Mouse (Mus musculus) fibroblast of lung, adult 2 months (primary cell): Measurements from ENCODE around the gene Olfr292.

Experiments used
- DNase-seq: peaks from one replicate; pipeline ENCODE4 v3.0.0-alpha.2; 2011; ENCODE audit warnings: low read depth

The Olfr292 gene

DNA sequence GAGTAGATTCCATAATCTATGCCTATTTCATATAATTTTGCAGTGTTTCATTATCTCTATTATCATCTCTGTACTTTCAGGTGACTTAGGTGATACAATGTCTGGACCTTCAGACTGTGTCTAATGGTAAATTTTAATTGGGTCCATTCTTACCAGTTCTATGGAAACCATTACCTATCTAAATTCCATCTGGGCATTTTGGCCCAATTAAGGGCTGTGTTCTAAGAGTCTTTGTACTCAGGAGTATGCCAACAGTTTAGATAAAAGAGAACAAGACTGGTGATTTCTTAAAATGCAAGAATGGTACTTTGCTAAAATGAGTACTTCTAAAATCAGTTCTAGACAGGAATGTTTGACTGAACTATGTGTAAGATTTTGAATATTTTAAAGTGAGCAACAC, at the start of gene Olfr292:
TSS of gene Olfr292 (plus strand) at position 301 of the 400 bp plus-strand sequence.
- no peak for DNase-seq

DNA sequence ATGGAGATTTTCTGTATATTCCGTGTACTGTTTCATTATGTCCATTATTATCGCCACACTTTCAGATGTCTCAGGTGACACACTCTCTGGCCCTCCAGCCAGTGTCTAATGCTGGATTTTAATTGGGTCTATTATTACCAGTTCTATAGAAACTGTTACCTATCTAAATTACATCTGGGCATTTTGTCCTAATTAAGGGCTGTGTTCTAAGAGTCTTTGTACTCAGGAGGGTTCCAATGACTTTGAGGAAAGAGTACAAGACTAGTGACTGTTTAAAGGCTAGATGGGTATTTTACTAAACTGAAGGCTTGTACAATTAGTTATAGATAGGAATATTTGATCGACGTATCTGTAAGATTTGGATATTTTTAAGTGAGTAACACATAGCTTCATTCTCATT, 39.4 kb upstream of the Olfr292 start, which contains the start of gene Olfr293:
TSS of gene Olfr293 (plus strand) at position 301 of the 400 bp plus-strand sequence.
- DNase-seq: no peak

DNA sequence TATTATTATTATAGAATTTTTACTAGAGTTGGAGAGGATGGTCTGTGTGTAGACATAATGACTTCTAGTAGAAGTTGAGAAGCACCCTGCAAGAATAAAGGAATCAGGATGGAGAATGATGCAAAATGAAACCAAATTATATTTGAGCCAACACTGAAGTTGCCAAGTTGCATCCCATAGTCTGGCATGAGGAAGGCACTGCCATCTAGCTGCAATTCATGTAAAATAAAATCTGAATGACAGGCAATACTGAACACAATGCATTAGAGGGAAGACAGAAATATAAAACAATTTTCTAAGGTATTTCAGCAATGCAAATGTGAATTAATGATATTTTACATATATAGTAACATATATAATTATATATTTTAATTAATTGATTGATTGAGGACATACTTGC, 36.9 kb downstream of the Olfr292 start:
- DNase-seq: no peak
